Mouse (Mus musculus) liver, adult (tissue): ENCODE results near the gene Slc16a10.

Experiments
- GATA4 ChIP-seq: IDR thresholded peaks from 2 replicates; pipeline ENCODE4 v1.6.1; 2014; ENCODE audit warnings: mild to moderate bottlenecking, low read length; ENCODE audit not compliant: insufficient replicate concordance

The Slc16a10 gene

DNA sequence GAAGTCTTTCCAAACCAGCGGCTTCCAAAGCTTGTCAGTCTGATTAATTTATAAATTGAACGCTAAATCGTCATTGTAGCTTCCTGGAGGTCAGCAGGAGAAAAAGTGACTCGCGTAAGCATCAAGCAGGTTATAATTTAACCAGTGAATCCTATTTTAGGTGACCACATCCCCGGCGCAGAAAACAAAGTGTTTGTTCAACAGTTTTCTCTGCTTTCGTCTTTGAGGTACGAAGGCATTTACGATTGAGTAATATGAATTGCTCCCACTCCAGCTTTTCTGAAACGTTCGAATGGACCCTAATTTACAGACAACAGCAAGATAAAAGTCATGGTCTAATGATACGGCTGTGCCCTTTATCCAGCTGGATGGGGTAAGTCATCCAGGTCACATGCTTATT, 21.9 kb upstream of the Slc16a10 start:
- no peak for TF ChIP-seq GATA4

- no peak for TF ChIP-seq GATA4
Observed at GRCm38 (mm10) chr10:40163338-40163737, 21.3 kb upstream of the Slc16a10 start.

DNA sequence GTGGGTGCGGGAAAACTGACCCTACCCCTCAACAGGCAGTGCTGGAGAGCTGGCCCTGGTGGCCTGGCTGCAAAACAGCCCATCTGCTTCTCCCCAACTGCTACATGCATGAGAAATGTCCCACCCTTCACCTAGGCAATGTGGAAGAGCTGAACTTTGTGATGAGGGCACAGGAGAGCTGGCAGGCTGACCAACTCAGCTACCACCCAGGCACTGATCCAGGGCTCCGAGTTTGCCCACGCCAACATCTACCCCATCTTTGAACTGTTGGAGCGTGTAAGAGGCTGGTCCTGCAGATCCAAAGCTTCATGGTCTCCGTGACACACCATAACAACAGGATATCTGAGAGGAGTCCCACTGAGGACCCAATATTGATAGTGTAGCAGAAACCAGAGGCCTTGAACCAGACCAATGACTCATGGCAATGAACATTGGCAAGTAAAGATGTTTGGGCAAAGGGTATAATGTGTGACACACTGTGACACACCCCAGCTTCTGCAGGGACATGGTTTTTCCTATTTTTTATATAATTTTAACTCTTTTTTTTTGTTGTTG, 19.7 kb upstream of the Slc16a10 start:
- TF ChIP-seq GATA4: no peak

DNA sequence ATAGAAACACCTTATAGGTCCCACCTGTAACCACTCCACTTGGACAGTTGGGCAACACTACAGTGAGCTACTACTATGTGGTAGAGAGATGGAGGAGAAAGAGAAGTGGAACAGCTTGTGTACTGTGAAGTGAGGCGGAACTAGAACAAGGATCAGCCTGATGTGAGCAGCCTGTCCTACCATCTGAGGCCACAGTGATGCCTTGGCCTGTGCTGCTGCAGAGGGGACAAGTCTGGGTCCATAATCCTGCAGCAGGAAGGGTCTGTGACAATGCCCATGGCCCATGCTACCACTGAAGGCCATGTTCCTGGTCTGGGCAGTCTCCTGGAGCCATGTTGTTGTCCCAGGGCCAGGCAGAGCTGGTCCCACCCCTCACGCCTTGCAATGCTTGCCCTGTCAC, 19.2 kb upstream of the Slc16a10 start:
- no peak for TF ChIP-seq GATA4

GRCm38 (mm10) chr10:40152550-40152857, 10.4 kb upstream of the Slc16a10 start:
- TF ChIP-seq GATA4: no peak

DNA sequence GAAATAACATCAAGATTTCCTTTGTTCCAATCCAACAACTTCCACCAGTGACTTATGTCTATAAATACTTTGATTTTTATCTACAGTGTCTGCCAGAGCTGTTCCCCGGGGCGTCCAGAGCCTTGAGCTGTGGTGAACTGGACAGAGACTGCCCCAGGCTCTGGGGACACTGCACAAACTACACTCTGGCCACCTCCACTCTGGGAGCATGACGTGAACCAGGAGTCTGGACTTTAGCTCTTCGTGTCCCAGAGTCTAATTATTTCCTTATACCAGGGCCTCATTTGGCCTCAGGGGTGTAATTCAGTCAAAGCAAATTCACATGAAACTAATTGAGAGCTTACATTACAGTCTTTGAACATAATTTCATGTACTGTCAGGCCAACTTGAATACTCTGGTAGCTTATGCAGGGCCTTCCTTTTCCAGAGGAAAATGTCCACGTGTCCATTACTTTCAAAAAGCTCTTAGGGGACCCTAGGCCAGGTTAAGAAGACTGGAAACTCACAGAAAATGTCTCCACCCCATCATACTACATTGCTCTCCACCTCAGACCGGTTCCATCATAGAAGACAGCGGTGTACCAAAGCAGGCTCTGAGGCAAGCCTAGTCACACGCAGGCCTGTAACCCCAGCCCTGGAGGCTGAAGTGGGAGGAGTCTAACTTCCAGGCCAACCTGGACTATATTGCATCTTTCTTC, 9.9 kb upstream of the Slc16a10 start:
- no peak for TF ChIP-seq GATA4

GRCm38 (mm10) chr10:40149584-40150145, 7.6 kb upstream of the Slc16a10 start:
- no peak for TF ChIP-seq GATA4

GRCm38 (mm10) chr10:40147325-40148059, 5.4 kb upstream of the Slc16a10 start:
- TF ChIP-seq GATA4: no peak

- TF ChIP-seq GATA4: no peak
Observed at GRCm38 (mm10) chr10:40146451-40146850, 4.4 kb upstream of the Slc16a10 start.

- no peak for TF ChIP-seq GATA4
Observed at GRCm38 (mm10) chr10:40144815-40145214, 2.8 kb upstream of the Slc16a10 start.

DNA sequence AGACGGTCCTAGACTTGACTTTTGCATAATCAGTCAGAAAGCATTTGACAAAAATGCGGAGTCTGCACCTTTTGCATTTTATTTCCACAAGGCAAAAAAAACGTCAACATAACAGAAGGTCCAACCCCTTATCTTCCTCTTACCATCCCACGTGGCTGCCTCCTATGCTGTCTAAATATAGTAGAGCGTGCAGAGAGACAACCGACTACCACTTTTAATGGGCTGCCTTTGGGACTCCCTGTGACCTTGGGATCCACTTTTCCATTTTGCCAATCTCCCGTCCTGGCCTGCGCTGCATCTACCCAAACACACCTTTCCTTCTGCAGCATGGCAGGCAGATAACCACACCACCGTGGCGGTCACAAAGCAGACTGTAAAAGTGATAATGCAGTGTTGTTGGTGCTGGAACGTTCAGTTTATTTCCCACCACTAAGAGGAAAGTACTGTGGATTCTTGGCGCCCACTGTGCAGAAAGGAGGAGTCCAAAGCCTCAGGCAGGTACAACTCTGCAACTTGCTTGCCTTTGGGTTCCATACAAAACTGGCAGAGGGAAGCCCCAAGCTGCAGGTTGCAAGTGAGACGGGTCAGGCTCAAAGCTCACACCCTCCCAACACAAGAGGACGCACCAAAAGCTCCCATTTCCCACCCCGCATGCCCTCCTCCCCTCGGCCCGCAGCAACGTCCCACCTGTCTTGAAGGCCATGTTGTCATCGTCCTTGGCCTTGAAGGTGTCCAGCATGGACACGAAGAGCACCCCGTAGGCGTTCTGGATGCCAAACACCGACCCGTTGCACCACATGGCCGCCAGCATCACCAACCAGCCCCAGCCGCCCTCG, 824 bp downstream of the Slc16a10 start:
- no peak for TF ChIP-seq GATA4

- no peak for TF ChIP-seq GATA4
Observed at GRCm38 (mm10) chr10:40139646-40140045, 2.4 kb downstream of the Slc16a10 start.

GRCm38 (mm10) chr10:40135807-40136778, 6.0 kb downstream of the Slc16a10 start:
- no peak for TF ChIP-seq GATA4

DNA sequence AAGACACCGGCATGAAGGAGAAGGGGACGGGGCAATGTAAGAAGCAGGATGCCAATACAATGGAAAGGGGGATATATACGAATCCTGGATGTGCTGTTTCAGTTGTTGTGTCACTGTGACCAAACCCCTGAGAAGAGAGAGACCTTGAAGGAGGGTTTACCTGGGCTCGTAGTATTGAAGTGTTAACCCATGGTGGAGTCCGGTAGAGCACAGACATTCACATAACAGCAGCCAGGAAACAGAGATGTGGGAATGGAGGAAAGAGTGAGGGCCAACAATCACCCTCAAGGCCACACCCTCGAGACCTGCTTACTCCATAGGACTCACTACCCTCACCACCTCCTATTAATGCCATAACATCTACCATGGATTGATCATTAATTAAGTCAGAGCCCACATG, 7.2 kb downstream of the Slc16a10 start:
- TF ChIP-seq GATA4: no peak
